Mouse (Mus musculus): ENCODE results near the gene 4930596D02Rik. TPM values are rescaled to one million over a fixed set of nuclear protein-coding genes. Genes with fewer than 3 reads are reported as not detected.

4930596D02Rik gene
- not detected in 2 replicates for polyA plus RNA-seq (2014; fragmentation: Nextera tagmentation; extraction: Ambion mirVana)

DNA sequence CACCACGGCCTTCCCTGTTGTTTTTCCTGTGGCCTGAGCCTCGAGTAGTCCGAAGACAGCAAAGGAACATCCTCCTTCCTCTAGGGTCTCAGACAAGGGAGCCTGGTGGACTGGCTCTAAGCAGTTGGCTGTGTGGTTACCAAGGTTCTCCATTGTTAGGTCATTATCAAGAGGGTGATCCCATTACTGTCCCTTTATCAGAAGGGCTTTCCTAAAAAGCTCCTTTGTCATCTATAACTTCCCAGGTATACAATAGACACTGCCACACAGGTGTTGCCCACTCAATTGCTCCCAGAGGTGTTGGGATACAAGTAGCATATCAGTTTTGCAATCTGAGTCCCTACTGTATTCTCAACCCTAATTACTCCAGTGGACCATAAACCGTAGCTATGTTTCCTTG, at the start of gene 4930596D02Rik:
4930596D02Rik (minus strand) TSS at position 101 of the 400 bp plus-strand sequence.
- H3K9me3 ChIP-seq (ENCODE audit: control insufficient read depth, low read length): no peaks in the 10 kb centered on the region
- H3K4me2 ChIP-seq (replicated peaks; ENCODE audit: low read depth, low read length): no peak within 1 kb of the TSS
- H3K9ac ChIP-seq (ENCODE audit: low read depth, low read length): no peak within 1 kb of the TSS
- no peaks in the 10 kb centered on the region for H3K27me3 ChIP-seq (ENCODE audit: control insufficient read depth, insufficient read depth, low read length)
- 84% methylated on average over 4 of the region's 4 CpGs for WGBS
- DNase-seq (ENCODE audit: low spot score) (no peak), ATAC-seq (ENCODE audit: low FRiP score) (no peak)
- H3K4me3 ChIP-seq (ENCODE audit: low read depth, low read length): no peak within 1 kb of the TSS
- no peaks in the 10 kb centered on the region for H3K4me1 ChIP-seq (replicated peaks; ENCODE audit: control insufficient read depth, insufficient read depth, low read length)
- no peaks in the 10 kb centered on the region for H3K36me3 ChIP-seq (ENCODE audit: control insufficient read depth, insufficient read depth, low read length)
- H3K27ac ChIP-seq (ENCODE audit: low read depth, low read length): no peak within 1 kb of the TSS

DNA sequence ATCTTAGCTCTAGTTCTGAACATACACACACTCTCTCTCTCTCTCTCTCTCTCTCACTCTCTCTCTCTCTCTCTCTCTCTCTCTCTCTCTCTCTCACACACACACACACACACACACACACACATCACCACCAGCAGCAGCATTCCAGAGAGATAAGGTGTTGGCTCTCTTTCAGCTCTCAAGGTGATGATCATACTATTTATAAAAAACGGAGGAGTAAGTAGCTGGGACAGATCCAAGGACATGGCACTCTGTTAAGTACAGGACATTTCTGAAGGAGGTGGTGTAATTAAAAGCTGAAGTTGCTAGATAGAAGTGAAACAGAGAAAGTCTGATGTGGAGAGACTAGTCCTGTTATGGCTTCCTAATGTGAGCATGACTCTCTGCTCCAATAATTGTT, 41.5 kb upstream of the 4930596D02Rik start:
- no peaks in the 10 kb centered on the region for H3K36me3 ChIP-seq (ENCODE audit: control insufficient read depth, insufficient read depth, low read length)
- no peaks in the 10 kb centered on the region for H3K9me3 ChIP-seq (ENCODE audit: control insufficient read depth, low read length)
- H3K4me3 ChIP-seq (ENCODE audit: low read depth, low read length): no peak overlapping the region
- no peak overlapping the region for H3K27ac ChIP-seq (ENCODE audit: low read depth, low read length)
- no peaks in the 10 kb centered on the region for H3K27me3 ChIP-seq (ENCODE audit: control insufficient read depth, insufficient read depth, low read length)
- 84% methylated on average over 1 of the region's 1 CpGs for WGBS
- H3K4me2 ChIP-seq (replicated peaks; ENCODE audit: low read depth, low read length): no peak overlapping the region
- DNase-seq (ENCODE audit: low spot score) (no peak), ATAC-seq (ENCODE audit: low FRiP score) (no peak)
- no peak overlapping the region for H3K9ac ChIP-seq (ENCODE audit: low read depth, low read length)
- no peaks in the 10 kb centered on the region for H3K4me1 ChIP-seq (replicated peaks; ENCODE audit: control insufficient read depth, insufficient read depth, low read length)

DNA sequence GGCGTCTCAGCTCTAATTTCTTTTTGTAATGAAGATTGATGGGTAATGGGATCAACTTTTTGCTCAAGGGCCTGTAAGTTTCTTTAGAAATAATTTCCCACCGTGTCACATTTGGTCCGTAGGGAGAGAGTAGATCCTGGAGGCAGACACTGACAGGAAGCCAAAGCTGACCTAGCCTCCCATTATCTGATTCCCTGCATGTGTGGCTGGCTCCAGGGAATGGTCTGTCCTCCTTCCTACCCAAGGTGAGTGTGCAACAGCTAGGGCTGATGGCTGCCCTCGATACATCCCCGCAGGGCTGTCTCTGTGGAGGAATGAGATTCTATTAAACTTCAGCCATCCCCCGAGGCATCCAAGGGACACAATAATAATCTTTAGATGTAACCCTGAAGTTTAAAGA, 33.5 kb upstream of the 4930596D02Rik start:
- no peaks in the 10 kb centered on the region for H3K27me3 ChIP-seq (ENCODE audit: control insufficient read depth, insufficient read depth, low read length)
- ATAC-seq (ENCODE audit: low FRiP score): no peak
- H3K27ac ChIP-seq (ENCODE audit: low read depth, low read length): no peak overlapping the region
- no peak overlapping the region for H3K4me2 ChIP-seq (replicated peaks; ENCODE audit: low read depth, low read length)
- H3K4me3 ChIP-seq (ENCODE audit: low read depth, low read length): no peak overlapping the region
- no peak for DNase-seq (ENCODE audit: low spot score)
- no peak overlapping the region for H3K9ac ChIP-seq (ENCODE audit: low read depth, low read length)
- H3K4me1 ChIP-seq (replicated peaks; ENCODE audit: control insufficient read depth, insufficient read depth, low read length): no peaks in the 10 kb centered on the region
- H3K9me3 ChIP-seq (ENCODE audit: control insufficient read depth, low read length): no peaks in the 10 kb centered on the region
- 71% methylated on average over 6 of the region's 6 CpGs for WGBS
- no peaks in the 10 kb centered on the region for H3K36me3 ChIP-seq (ENCODE audit: control insufficient read depth, insufficient read depth, low read length)

DNA sequence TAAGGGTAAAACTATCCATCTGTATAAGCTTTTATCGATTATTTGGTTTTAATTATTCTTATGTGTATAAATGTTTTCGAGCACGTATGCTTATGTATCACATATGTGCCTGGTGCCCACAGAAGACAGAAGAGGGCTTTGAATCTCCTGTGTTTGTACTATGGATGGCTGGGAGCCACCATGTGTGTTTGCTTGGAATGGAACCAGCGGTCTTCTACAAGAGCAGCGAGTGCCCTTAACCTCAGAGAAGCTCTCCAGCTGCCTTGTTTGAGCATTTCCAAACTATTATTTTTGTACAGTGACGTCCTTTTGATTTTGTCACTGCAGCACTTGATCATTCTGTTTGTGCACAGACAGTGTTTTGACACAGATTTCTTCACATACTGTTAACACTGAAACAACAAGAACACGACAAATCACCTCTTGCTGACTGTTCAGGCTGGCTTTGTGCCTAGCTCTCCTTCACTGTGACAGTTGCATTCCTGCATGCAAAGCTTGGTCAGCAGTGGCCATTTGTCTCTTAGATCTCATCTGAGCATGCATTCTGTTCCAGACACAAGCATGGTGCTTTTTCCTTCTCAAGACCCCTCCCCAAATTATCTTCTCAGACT, 30.4 kb upstream of the 4930596D02Rik start:
- no peaks in the 10 kb centered on the region for H3K27me3 ChIP-seq (ENCODE audit: control insufficient read depth, insufficient read depth, low read length)
- no peaks in the 10 kb centered on the region for H3K4me1 ChIP-seq (replicated peaks; ENCODE audit: control insufficient read depth, insufficient read depth, low read length)
- H3K27ac ChIP-seq (ENCODE audit: low read depth, low read length): no peak overlapping the region
- H3K9ac ChIP-seq (ENCODE audit: low read depth, low read length): no peak overlapping the region
- H3K36me3 ChIP-seq (ENCODE audit: control insufficient read depth, insufficient read depth, low read length): no peaks in the 10 kb centered on the region
- 81% methylated on average over 7 of the region's 7 CpGs for WGBS
- H3K4me3 ChIP-seq (ENCODE audit: low read depth, low read length): no peak overlapping the region
- ATAC-seq (ENCODE audit: low FRiP score): no peak
- no peak overlapping the region for H3K4me2 ChIP-seq (replicated peaks; ENCODE audit: low read depth, low read length)
- no peaks in the 10 kb centered on the region for H3K9me3 ChIP-seq (ENCODE audit: control insufficient read depth, low read length)
- no peak for DNase-seq (ENCODE audit: low spot score)

DNA sequence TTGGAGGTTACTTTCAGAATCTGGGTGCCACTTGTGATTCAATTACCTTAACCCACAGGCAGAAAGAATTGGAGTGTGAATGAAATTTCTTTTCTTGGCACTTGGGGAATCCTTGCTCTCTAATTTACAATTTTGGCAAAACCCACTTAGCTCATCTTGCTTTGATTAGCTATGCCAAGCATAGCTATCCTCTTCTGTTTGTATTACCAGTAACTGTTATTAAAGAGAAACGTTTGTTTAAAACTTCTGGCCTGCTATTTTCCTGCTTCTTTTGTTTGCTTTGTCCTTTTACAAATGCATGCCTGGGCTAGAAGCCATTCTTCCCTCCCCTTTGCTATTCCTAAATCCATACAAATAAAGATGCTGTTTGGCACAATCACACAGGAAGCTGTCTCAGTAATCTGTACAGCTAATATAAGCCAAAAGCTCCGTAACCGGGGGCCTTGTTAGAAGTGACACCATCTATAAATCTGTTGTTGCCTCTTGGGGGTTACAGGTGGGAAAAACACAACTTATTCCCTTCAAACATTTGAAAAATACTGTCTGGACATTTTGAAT, 19.0 kb downstream of the 4930596D02Rik start:
- ATAC-seq (ENCODE audit: low FRiP score): no peak
- 69% methylated on average over 3 of the region's 3 CpGs for WGBS

DNA sequence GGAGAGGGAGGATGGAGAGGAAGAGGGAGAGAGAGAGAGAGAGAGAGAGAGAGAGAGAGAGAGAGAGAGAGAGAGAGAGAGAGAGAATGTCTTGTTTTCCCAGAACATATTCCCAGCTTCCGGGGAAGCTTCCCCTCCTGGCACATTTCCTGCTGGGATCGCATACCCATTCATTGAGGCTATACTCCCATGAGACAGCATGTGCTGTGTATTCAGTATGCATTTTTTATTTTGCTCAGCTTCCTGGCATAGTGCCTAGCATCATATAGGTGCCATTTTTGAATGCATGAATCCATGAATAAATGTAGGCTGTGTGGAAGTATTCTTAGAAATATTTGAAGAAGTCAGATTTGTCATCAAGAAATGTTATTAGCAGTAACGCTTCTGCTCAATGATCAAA, 31.7 kb downstream of the 4930596D02Rik start:
- DNase-seq (ENCODE audit: low spot score) (no peak), ATAC-seq (ENCODE audit: low FRiP score) (no peak)
- Histone ChIP-seq H3K27ac (ENCODE audit: low read depth, low read length) (no peak overlapping the region), H3K4me2 (replicated peaks; ENCODE audit: low read depth, low read length) (no peak overlapping the region), H3K4me1 (replicated peaks; ENCODE audit: control insufficient read depth, insufficient read depth, low read length) (no peaks in the 10 kb centered on the region), H3K36me3 (ENCODE audit: control insufficient read depth, insufficient read depth, low read length) (no peaks in the 10 kb centered on the region), H3K27me3 (ENCODE audit: control insufficient read depth, insufficient read depth, low read length) (no peaks in the 10 kb centered on the region), H3K4me3 (ENCODE audit: low read depth, low read length) (no peak overlapping the region), H3K9ac (ENCODE audit: low read depth, low read length) (no peak overlapping the region), H3K9me3 (ENCODE audit: control insufficient read depth, low read length) (no peaks in the 10 kb centered on the region)
- 81% methylated on average over 3 of the region's 3 CpGs for WGBS

More for the DNA sequence above, 19.0 kb downstream of the 4930596D02Rik start:
- H3K27ac ChIP-seq (ENCODE audit: low read depth, low read length): no peak overlapping the region
- H3K4me1 ChIP-seq (replicated peaks; ENCODE audit: control insufficient read depth, insufficient read depth, low read length): no peaks in the 10 kb centered on the region
- no peaks in the 10 kb centered on the region for H3K9me3 ChIP-seq (ENCODE audit: control insufficient read depth, low read length)
- H3K4me2 ChIP-seq (replicated peaks; ENCODE audit: low read depth, low read length): no peak overlapping the region
- no peaks in the 10 kb centered on the region for H3K36me3 ChIP-seq (ENCODE audit: control insufficient read depth, insufficient read depth, low read length)
- H3K27me3 ChIP-seq (ENCODE audit: control insufficient read depth, insufficient read depth, low read length): no peaks in the 10 kb centered on the region
- H3K9ac ChIP-seq (ENCODE audit: low read depth, low read length): no peak overlapping the region
- DNase-seq (ENCODE audit: low spot score): no peak
- H3K4me3 ChIP-seq (ENCODE audit: low read depth, low read length): no peak overlapping the region

DNA sequence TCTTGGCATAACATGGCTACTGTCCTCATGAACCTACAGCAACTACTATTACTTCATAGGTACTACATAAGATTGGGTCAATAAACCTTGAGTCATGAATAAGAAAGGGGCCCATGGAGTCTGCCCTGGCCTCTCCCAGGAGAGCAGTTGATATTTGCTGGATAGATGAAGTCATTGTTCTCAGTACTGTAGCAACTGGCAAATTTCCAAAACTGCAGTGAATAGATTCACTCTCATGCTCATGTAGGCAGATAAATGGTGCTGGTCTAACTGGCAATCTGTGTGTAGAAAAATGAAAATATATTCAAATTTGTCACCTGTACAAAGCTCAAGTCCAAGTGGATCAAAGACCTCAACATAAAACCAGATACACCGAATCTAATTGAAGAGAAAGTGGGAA, 38.5 kb downstream of the 4930596D02Rik start:
- H3K4me3 ChIP-seq (ENCODE audit: low read depth, low read length): no peak overlapping the region

More for the DNA sequence above, 38.5 kb downstream of the 4930596D02Rik start:
- H3K9ac ChIP-seq (ENCODE audit: low read depth, low read length): no peak overlapping the region
- H3K4me1 ChIP-seq (replicated peaks; ENCODE audit: control insufficient read depth, insufficient read depth, low read length): no peaks in the 10 kb centered on the region
- no peak overlapping the region for H3K27ac ChIP-seq (ENCODE audit: low read depth, low read length)
- no peaks in the 10 kb centered on the region for H3K36me3 ChIP-seq (ENCODE audit: control insufficient read depth, insufficient read depth, low read length)
- H3K9me3 ChIP-seq (ENCODE audit: control insufficient read depth, low read length): no peaks in the 10 kb centered on the region
- no peak for ATAC-seq (ENCODE audit: low FRiP score)
- WGBS: 98% methylated on average over 1 of the region's 1 CpGs
- no peak overlapping the region for H3K4me2 ChIP-seq (replicated peaks; ENCODE audit: low read depth, low read length)
- no peak for DNase-seq (ENCODE audit: low spot score)
- H3K27me3 ChIP-seq (ENCODE audit: control insufficient read depth, insufficient read depth, low read length): no peaks in the 10 kb centered on the region
